Mouse (Mus musculus) liver, postnatal 0 days (tissue): ENCODE measurements at regions not wholly inside any gene's neighbourhood (a gene's known extent, or its start where the extent isn't known, plus 50 kb on each side); places are given as distances from the start of the nearest gene placed in this dataset.

ENCODE experiments used
- ATAC-seq: fragments of 200-750 bp; cut with Nextera tagmentation; 2 replicates; pipeline ENCODE4 v1.8.0; 2017; ENCODE audit warnings: mild to moderate bottlenecking, moderate library complexity
- DNase-seq: peaks from one replicate; pipeline ENCODE4 v3.0.0-alpha.2; 2016
- H3K27ac ChIP-seq: fragments of 300-500 bp; sonication (generic); 2 replicates; pipeline ENCODE4 v1.5.1; 2014; ENCODE audit warnings: antibody characterized with exemption, moderate library complexity, mild to moderate bottlenecking, low read depth
- H3K27me3 ChIP-seq: fragments of 300-500 bp; sonication (generic); 2 replicates; pipeline ENCODE4 v1.6.1; 2014; ENCODE audit warnings: low read length, control low read depth, mixed read lengths; ENCODE audit not compliant: insufficient read depth
- H3K36me3 ChIP-seq: fragments of 300-500 bp; sonication (generic); replicated peaks from 2 replicates; pipeline ENCODE4 v1.6.1; 2014; ENCODE audit warnings: mild to moderate bottlenecking, control low read depth, low read length, moderate library complexity, mixed read lengths; ENCODE audit not compliant: insufficient read depth
- H3K4me1 ChIP-seq: fragments of 300-500 bp; sonication (generic); 2 replicates; pipeline ENCODE4 v1.6.1; 2014; ENCODE audit warnings: antibody characterized with exemption, mild to moderate bottlenecking, control low read depth; ENCODE audit not compliant: insufficient read depth
- H3K4me2 ChIP-seq: fragments of 300-500 bp; sonication (generic); 2 replicates; pipeline ENCODE4 v1.6.1; 2014; ENCODE audit warnings: low read depth, mild to moderate bottlenecking, low read length, moderate library complexity, mixed read lengths
- H3K4me3 ChIP-seq: fragments of 300-500 bp; sonication (generic); 2 replicates; pipeline ENCODE4 v1.5.1; 2014; ENCODE audit warnings: low read depth, low read length
- H3K9ac ChIP-seq: fragments of 300-500 bp; sonication (generic); replicated peaks from 2 replicates; pipeline ENCODE4 v1.6.1; 2014; ENCODE audit warnings: mild to moderate bottlenecking, moderate library complexity
- H3K9me3 ChIP-seq: fragments of 300-500 bp; sonication (generic); 2 replicates; pipeline ENCODE4 v1.6.1; 2016; ENCODE audit warnings: mild to moderate bottlenecking, control low read depth, low read length, mixed read lengths
- CTCF ChIP-seq: sonication (generic); IDR thresholded peaks from 2 replicates; pipeline ENCODE4 v1.5.1; 2016; ENCODE audit warnings: antibody characterized with exemption, low read depth
- EP300 ChIP-seq: IDR thresholded peaks from 2 replicates; pipeline ENCODE4 v1.6.1; 2016; ENCODE audit warnings: antibody characterized with exemption, low read depth, mild to moderate bottlenecking
- WGBS: fragments of 180-500 bp; shearing (Covaris S2); extraction: QIAGEN DNeasy Blood & Tissue Kit; methylation state at CpG from one replicate; pipeline ENCODE4 v1.1.7; 2014; ENCODE audit not compliant: insufficient replicate concordance; 5-methylcytosine and 5-hydroxymethylcytosine counted together

DNA sequence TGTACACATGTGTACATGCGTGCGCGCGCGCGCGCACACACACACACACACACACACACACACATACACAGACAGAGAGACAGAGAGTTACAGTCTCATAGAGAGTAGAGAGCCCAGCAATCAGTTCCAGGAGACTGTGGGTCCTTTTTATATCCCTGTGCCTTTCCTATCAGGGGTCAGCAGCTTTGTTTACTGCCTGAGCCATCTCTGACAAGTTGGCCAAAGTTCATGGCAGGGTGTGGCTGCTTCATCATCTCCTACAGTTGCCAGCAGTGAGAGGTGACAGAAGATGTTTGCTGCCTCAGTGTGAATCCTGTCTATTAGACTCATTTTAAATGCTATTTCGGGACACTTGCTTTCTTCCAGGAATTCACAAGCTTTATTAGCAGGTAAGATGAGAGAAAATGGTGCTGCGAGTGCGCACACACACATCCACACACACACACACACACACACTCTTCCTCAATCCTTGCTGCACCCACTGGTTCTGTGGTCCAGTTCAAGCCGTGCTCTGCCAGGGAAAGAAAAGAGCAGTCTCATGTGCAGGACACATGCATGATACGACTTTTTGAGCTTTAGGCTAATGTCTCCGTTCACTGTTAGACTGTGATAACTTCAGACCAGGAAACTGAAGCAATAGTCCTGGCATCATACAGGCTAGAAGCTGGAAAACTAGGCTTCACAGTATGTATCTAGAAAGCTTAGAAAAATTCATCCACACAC, 234.9 kb upstream of the Map3k1 start:
- TF ChIP-seq CTCF (no peak), EP300 (peak; percentile 94)
- H3K9me3 ChIP-seq: no peaks in the 10 kb centered on the region
- no peak overlapping the region; the same call in 1 of the 2 replicates for H3K9ac ChIP-seq
- H3K36me3 ChIP-seq: no peaks in the 10 kb centered on the region
- H3K4me1 ChIP-seq: peaks cover 31% of the 10 kb centered on the region
- peak overlapping the region; percentile 73 for H3K27ac ChIP-seq
- no peaks in the 10 kb centered on the region for H3K27me3 ChIP-seq
- H3K4me3 ChIP-seq: no peak overlapping the region
- H3K4me2 ChIP-seq: 0 out of 2 replicates have a peak overlapping the region, but pooled peaks have one; percentile 26
- peak; percentile 67 for DNase-seq
- ATAC-seq: peak; percentile 88
- 87% methylated on average over 13 of the region's 13 CpGs for WGBS

DNA sequence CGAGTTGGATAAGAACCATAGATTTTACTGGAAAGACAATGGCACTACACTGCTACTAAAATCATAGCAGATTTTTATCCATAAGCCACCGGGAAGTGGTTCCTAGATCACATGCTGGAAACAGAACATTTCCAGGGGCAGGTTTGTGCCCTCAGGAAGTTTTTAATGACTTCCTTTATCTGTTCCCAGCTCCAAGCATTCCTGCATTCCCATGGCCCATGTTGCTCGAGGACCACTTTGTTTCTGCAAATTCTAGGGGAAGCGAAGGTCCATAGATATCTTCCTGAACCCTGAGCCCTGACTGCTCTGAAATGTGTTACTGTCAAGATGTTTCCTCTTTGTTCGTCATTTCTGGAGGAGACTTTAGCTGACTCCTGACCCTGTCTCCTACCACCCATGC, 235.6 kb upstream of the Map3k1 start:
- H3K4me1 ChIP-seq: peaks cover 31% of the 10 kb centered on the region
- peak overlapping the region; percentile 26; the same call in 1 of the 2 replicates for H3K9ac ChIP-seq
- no peak for DNase-seq
- no peak for ATAC-seq
- TF ChIP-seq EP300 (no peak), CTCF (no peak)
- H3K4me2 ChIP-seq: no peak overlapping the region
- 62% methylated on average over 5 of the region's 5 CpGs for WGBS
- H3K9me3 ChIP-seq: no peaks in the 10 kb centered on the region
- peak overlapping the region; percentile 73 for H3K27ac ChIP-seq
- no peaks in the 10 kb centered on the region for H3K27me3 ChIP-seq
- H3K36me3 ChIP-seq: no peaks in the 10 kb centered on the region
- no peak overlapping the region for H3K4me3 ChIP-seq

DNA sequence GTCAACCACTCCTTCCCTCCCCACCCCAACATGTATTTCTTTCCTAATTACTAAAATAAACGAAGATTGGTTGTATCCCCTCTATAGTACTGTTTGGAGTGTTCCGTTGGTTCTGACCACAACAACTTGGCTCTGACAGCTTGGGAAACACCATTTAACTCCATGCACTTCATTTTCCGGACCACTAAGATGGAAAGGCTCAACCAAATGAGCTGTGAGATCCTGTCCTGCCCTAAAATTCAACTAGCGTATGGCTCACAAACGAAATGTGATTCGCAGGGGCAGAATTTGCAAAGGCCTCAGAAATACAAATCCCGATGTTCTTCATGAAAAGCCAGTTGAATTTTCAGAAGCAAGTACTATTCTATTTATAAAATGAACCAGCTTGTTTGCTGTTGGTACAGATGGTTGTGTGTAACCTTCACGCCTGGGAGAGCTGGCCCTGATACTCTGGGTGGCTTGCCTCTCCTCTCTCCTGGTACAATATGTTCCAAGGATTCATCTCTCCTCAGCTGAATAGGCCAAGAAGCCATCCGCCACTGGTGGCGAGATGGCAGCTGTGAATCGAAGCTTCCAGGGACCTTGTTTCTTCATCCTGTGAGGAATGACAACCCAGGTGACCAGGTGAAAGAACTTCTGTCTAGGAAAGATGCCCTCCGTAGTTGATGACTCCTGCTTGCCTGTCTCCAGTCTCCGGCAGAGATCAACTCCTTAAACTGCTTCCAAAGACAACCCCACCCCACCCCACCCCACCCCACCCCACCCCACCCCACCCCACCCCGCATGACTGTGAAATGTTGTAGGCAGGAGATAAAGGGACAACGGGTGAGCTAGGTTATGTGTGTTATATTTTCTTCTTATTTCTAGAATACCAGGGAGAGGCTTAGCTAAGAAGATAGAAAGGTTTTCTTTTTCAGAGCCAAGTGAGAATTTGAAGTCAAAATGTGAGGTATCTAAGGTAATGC, 237.7 kb upstream of the Map3k1 start:
- Histone ChIP-seq H3K27ac (peak overlapping the region; percentile 69), H3K4me2 (peak overlapping the region; percentile 26), H3K9me3 (no peaks in the 10 kb centered on the region), H3K9ac (peak overlapping the region; percentile 46; the same call in 1 of the 2 replicates), H3K27me3 (no peaks in the 10 kb centered on the region), H3K36me3 (no peaks in the 10 kb centered on the region), H3K4me3 (no peak overlapping the region), H3K4me1 (peaks cover 31% of the 10 kb centered on the region)
- TF ChIP-seq EP300 (no peak), CTCF (no peak)
- peak; percentile 83 for ATAC-seq
- WGBS: 65% methylated on average over 15 of the region's 15 CpGs
- DNase-seq: peak; percentile 47

DNA sequence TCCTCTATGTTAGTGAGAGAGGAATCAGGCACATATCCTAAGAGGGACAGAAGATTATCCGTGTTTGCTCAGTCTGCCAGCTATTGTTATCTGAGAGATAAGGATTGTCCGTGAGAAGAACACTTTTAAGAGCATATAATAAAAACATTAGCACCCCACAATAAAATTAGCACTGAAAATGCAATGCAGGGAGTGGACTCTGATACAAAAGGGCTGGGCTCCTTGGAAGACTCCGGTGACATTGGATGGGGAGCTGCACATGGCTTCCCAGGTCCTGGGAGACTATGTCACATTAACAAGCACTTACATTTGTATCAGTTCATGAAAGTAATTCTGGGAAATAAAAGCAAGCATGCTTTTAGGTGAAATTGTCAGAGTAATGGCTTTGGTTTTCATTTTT, 238.6 kb upstream of the Map3k1 start:
- Histone ChIP-seq H3K4me3 (no peak overlapping the region), H3K4me2 (no peak overlapping the region), H3K9ac (no peak overlapping the region), H3K27me3 (no peaks in the 10 kb centered on the region), H3K9me3 (no peaks in the 10 kb centered on the region), H3K27ac (peak overlapping the region; percentile 2; the same call in 1 of the 2 replicates), H3K36me3 (no peaks in the 10 kb centered on the region), H3K4me1 (peaks cover 34% of the 10 kb centered on the region)
- no peak for DNase-seq
- WGBS: 47% methylated on average over 3 of the region's 3 CpGs
- no peak for ATAC-seq
- TF ChIP-seq CTCF (no peak), EP300 (no peak)

DNA sequence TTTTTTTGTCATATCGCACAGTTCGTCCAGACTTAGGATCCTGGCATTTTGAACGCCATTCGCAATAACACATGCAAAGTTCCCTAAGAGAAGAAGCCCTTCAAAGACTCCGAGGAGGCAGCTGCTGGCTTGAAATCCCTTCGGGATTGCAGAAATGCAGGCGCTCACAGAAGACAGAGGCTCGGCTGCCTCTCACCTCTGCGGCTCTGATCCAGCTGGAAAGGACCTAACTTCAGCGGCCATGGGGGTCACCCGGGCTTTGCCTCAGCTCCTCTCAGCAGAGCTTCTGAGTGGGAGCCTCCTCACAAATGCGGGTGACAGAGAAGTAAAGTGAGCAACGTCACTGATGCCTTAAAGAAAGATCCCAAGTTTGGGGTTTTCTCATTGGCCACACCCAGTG, 239.1 kb upstream of the Map3k1 start:
- H3K4me1 ChIP-seq: peaks cover 34% of the 10 kb centered on the region
- H3K9me3 ChIP-seq: no peaks in the 10 kb centered on the region
- no peak for DNase-seq
- H3K4me3 ChIP-seq: no peak overlapping the region
- H3K27ac ChIP-seq: no peak overlapping the region
- H3K9ac ChIP-seq: no peak overlapping the region
- ATAC-seq: no peak
- TF ChIP-seq CTCF: no peak
- no peak for TF ChIP-seq EP300
- H3K36me3 ChIP-seq: no peaks in the 10 kb centered on the region
- no peaks in the 10 kb centered on the region for H3K27me3 ChIP-seq
- WGBS: 75% methylated on average over 13 of the region's 13 CpGs
- no peak overlapping the region for H3K4me2 ChIP-seq

DNA sequence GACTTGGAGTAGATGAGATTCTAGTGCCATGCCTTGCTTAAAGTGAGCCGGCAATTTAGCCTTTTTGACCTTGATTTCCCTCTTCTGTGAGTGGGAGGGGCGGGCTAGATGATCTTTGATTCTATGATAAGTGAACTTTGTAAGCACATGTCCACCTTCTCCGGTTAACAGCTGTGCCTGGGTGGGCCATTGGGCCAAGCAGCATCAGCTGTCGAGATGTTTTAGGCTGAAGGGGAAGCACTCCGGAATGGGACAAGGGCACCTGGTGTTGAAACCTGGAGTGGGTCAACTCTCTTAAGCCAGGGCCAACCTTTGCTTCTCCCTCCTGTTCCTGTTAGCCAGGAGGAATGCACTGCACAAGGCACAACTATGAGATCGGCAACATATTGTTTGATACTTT, 239.5 kb upstream of the Map3k1 start:
- Histone ChIP-seq H3K4me1 (peaks cover 31% of the 10 kb centered on the region), H3K27ac (no peak overlapping the region), H3K9ac (no peak overlapping the region), H3K36me3 (no peaks in the 10 kb centered on the region), H3K9me3 (no peaks in the 10 kb centered on the region), H3K27me3 (no peaks in the 10 kb centered on the region), H3K4me3 (no peak overlapping the region), H3K4me2 (no peak overlapping the region)
- 88% methylated on average over 6 of the region's 6 CpGs for WGBS
- DNase-seq: no peak
- no peak for ATAC-seq
- TF ChIP-seq CTCF (no peak), EP300 (no peak)
